Mouse (Mus musculus) heart, postnatal 0 days (tissue): ENCODE results near the gene Lgals8. TPM values are rescaled to one million over a fixed set of nuclear protein-coding genes. Genes with fewer than 3 reads are reported as not detected.

Experiments
- ATAC-seq: fragments of 200-750 bp; cut with Nextera tagmentation; 2 replicates; pipeline ENCODE4 v1.8.0; 2017; ENCODE audit warnings: low read depth, moderate number of reproducible peaks, moderate library complexity; ENCODE audit not compliant: insufficient read depth
- DNase-seq: peaks from one replicate; pipeline ENCODE4 v3.0.0-alpha.2; 2016; ENCODE audit warnings: low spot score
- H3K27ac ChIP-seq: fragments of 300-500 bp; sonication (generic); 2 replicates; pipeline ENCODE4 v1.5.1; 2014; ENCODE audit warnings: low read depth, mild to moderate bottlenecking
- H3K27me3 ChIP-seq: fragments of 300-500 bp; sonication (generic); 2 replicates; pipeline ENCODE4 v1.6.1; 2014; ENCODE audit warnings: low read length, mixed read lengths; ENCODE audit not compliant: control insufficient read depth, insufficient read depth
- H3K36me3 ChIP-seq: fragments of 300-500 bp; sonication (generic); replicated peaks from 2 replicates; pipeline ENCODE4 v1.6.1; 2014; ENCODE audit warnings: low read length, mixed read lengths; ENCODE audit not compliant: control insufficient read depth, insufficient read depth
- H3K4me1 ChIP-seq: fragments of 300-500 bp; sonication (generic); 2 replicates; pipeline ENCODE4 v1.6.1; 2014; ENCODE audit warnings: antibody characterized with exemption; ENCODE audit not compliant: control insufficient read depth, insufficient read depth
- H3K4me2 ChIP-seq: fragments of 300-500 bp; sonication (generic); 2 replicates; pipeline ENCODE4 v1.6.1; 2014; ENCODE audit warnings: low read depth, mild to moderate bottlenecking, low read length, moderate library complexity
- H3K4me3 ChIP-seq: fragments of 300-500 bp; sonication (generic); 2 replicates; pipeline ENCODE4 v1.5.1; 2014; ENCODE audit warnings: low read depth, low read length
- H3K9ac ChIP-seq: fragments of 300-500 bp; sonication (generic); replicated peaks from 2 replicates; pipeline ENCODE4 v1.6.1; 2014; ENCODE audit warnings: low read depth, low read length, mixed read lengths
- H3K9me3 ChIP-seq: fragments of 300-500 bp; sonication (generic); replicated peaks from 2 replicates; pipeline ENCODE4 v1.6.1; 2016; ENCODE audit warnings: low read length; ENCODE audit not compliant: control insufficient read depth
- CTCF ChIP-seq: IDR thresholded peaks from 2 replicates; pipeline ENCODE4 v1.5.1; 2016; ENCODE audit warnings: antibody characterized with exemption, control low read depth, low read depth
- EP300 ChIP-seq: IDR thresholded peaks from 2 replicates; pipeline ENCODE4 v1.6.1; 2016; ENCODE audit warnings: antibody characterized with exemption, low read depth
- WGBS: fragments of 180-500 bp; shearing (Covaris S2); extraction: QIAGEN DNeasy Blood & Tissue Kit; methylation state at CpG from one replicate; pipeline ENCODE4 v1.1.7; 2014; 5-methylcytosine and 5-hydroxymethylcytosine counted together
- polyA plus RNA-seq: library from polyadenylated mRNA; unstranded; fragments of >200 nt; fragmentation: Nextera tagmentation; extraction: Ambion mirVana; gene quantifications from 2 replicates; pipeline ENCODE4 v1.2.1, GENCODE M21; 2015
- total RNA-seq: library from RNA; depleted of rRNA; stranded (reverse); fragments of >200 nt; gene quantifications from 2 replicates; pipeline ENCODE4 v1.2.3, GENCODE M21; 2014; ENCODE audit warnings: low replicate concordance

The Lgals8 gene
- total and polyA plus RNA-seq, 2 experiments from 2014 or later = 18.0 to 21.8 TPM

DNA sequence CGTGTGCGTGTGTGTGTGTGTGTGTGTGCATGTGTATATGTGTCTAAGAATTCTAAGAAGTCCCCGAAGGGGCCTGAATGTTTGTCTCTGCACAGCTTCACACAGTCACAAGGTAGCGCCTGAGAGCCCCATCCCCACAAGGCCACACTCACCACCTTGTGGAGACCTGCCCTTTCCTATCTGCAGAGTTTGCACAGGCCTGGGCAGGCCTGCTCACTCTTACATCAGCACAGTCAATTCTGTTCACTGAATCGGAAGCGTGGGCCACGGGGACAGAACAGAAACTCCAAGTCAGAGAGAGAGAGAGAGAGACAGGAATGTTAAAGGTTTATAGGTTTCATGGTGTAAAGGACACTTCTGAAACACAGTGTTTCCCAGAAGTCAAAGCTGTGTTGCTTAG is 20.9 kb upstream of the Lgals8 start:
- 66% methylated on average over 7 of the region's 7 CpGs for WGBS
- TF ChIP-seq CTCF (no peak), EP300 (no peak)

GRCm38 (mm10) chr13:12485197-12485596 is 20.5 kb upstream of the Lgals8 start:
- Histone ChIP-seq H3K9ac (no peak overlapping the region), H3K4me3 (no peak overlapping the region), H3K36me3 (no peaks in the 10 kb centered on the region), H3K27ac (no peak overlapping the region), H3K9me3 (no peaks in the 10 kb centered on the region), H3K4me1 (no peaks in the 10 kb centered on the region), H3K4me2 (no peak overlapping the region), H3K27me3 (no peaks in the 10 kb centered on the region)
- no peak for ATAC-seq
- DNase-seq = no peak
- TF ChIP-seq CTCF (no peak), EP300 (no peak)
- 56% methylated on average over 2 of the region's 2 CpGs for WGBS

More for the DNA sequence above, 20.9 kb upstream of the Lgals8 start:
- H3K27me3 ChIP-seq = no peaks in the 10 kb centered on the region
- H3K9me3 ChIP-seq = no peaks in the 10 kb centered on the region
- DNase-seq = no peak
- H3K9ac ChIP-seq = no peak overlapping the region
- no peak overlapping the region for H3K4me2 ChIP-seq
- ATAC-seq = no peak
- H3K4me3 ChIP-seq = no peak overlapping the region
- no peaks in the 10 kb centered on the region for H3K36me3 ChIP-seq
- no peak overlapping the region for H3K27ac ChIP-seq
- H3K4me1 ChIP-seq = no peaks in the 10 kb centered on the region

DNA sequence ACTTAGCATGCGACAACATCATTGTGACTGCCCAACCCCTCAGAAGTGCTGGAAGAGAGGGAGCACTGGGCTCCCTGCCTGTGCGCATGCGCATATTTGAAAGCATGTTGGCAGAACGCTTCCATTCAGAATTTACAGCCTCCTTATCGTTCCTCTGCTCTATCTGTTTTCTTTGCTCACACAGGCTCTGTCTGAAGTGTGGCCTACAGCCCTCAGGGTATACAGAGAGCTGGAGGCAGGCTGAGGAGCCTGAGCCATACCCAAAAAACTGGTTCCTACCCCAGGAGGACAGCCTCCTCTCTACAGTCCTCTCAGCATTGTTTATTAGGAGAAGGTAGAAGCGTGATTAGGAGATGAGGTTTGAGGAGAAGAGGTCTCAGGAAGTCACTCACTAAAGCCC is 15.1 kb upstream of the Lgals8 start:
- 80% methylated on average over 6 of the region's 6 CpGs for WGBS
- no peaks in the 10 kb centered on the region for H3K4me1 ChIP-seq
- no peaks in the 10 kb centered on the region for H3K36me3 ChIP-seq
- no peak overlapping the region for H3K9ac ChIP-seq
- H3K27ac ChIP-seq = no peak overlapping the region
- H3K4me2 ChIP-seq = no peak overlapping the region
- no peak for ATAC-seq
- no peaks in the 10 kb centered on the region for H3K9me3 ChIP-seq
- H3K4me3 ChIP-seq = no peak overlapping the region
- TF ChIP-seq CTCF (no peak), EP300 (no peak)
- DNase-seq = no peak
- H3K27me3 ChIP-seq = no peaks in the 10 kb centered on the region

DNA sequence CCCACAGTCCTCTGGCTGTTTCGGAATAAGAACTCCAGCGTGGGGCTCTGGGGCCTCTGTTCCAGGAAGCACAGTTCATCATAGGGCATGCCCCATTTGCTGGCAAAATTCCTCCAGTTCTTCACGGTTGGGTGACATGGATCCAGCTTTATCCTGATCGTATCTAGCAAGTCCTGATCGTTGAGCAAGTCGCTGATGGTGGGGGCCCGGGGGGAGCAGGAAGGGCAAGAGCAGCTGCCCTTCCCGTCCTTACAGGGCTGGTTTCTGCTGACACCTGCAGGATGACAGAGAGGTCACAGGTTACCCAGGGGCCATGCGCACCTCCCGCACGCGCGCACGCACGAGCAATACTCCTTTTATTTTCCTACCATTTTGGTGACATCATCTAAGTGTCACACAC is 13.6 kb upstream of the Lgals8 start:
- no peaks in the 10 kb centered on the region for H3K9me3 ChIP-seq
- H3K27me3 ChIP-seq = no peaks in the 10 kb centered on the region
- no peak for DNase-seq
- ATAC-seq = no peak
- H3K4me2 ChIP-seq = no peak overlapping the region
- H3K4me1 ChIP-seq = no peaks in the 10 kb centered on the region
- H3K9ac ChIP-seq = no peak overlapping the region
- H3K27ac ChIP-seq = no peak overlapping the region
- WGBS = 79% methylated on average over 15 of the region's 15 CpGs
- no peak overlapping the region for H3K4me3 ChIP-seq
- no peak for TF ChIP-seq EP300
- TF ChIP-seq CTCF = no peak
- H3K36me3 ChIP-seq = no peaks in the 10 kb centered on the region

DNA sequence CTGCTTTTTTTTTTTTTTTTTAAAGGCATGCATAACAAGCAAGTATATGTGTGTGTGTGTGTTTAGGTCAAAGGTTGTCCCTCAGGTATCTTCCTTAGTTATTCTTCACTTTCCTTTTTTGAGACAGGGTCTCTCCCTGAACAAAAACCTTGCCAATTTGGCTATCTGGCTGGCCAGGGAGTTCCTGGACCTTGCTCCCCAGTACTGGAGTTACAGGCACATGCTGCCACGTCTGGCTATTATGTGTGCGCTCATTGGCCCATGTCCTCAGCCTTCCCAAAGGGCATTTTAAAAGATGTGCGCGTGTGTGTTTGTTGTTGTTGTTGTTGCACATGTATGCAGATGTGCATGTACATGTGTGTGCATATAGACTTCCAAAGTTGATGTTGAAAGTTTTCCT is 12.1 kb upstream of the Lgals8 start:
- Histone ChIP-seq H3K4me1 (no peaks in the 10 kb centered on the region), H3K4me3 (no peak overlapping the region), H3K27me3 (no peaks in the 10 kb centered on the region), H3K9me3 (no peaks in the 10 kb centered on the region), H3K36me3 (no peaks in the 10 kb centered on the region), H3K4me2 (no peak overlapping the region), H3K9ac (no peak overlapping the region), H3K27ac (no peak overlapping the region)
- WGBS = 89% methylated on average over 4 of the region's 4 CpGs
- ATAC-seq = no peak
- no peak for DNase-seq
- TF ChIP-seq CTCF = no peak
- no peak for TF ChIP-seq EP300

DNA sequence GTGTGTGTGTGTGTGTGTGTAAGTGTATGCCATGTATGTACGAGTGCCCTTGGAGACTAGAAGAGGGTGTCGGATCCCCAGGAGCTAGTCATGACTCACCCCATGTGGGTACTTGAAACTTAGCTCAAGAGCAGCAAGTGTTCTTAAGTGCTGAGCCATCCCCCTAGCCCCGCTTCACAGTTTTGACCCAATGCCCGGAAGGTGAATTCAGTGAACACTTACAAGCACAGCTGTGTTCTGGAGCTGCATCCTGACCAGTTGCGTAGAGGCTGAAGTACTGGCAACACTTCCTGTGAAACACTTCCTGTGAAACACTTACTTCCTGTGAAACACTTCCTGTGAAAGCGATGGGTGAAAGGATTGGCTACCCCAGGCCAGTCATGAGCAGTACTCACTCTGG is 10.5 kb upstream of the Lgals8 start:
- ATAC-seq = no peak

More for the DNA sequence above, 10.5 kb upstream of the Lgals8 start:
- H3K27me3 ChIP-seq = no peaks in the 10 kb centered on the region
- WGBS = 70% methylated on average over 6 of the region's 6 CpGs
- no peaks in the 10 kb centered on the region for H3K36me3 ChIP-seq
- no peak overlapping the region for H3K4me3 ChIP-seq
- H3K27ac ChIP-seq = no peak overlapping the region
- H3K4me1 ChIP-seq = no peaks in the 10 kb centered on the region
- no peak for DNase-seq
- TF ChIP-seq CTCF (no peak), EP300 (no peak)
- no peak overlapping the region for H3K9ac ChIP-seq
- no peak overlapping the region for H3K4me2 ChIP-seq
- H3K9me3 ChIP-seq = no peaks in the 10 kb centered on the region
